Mouse (Mus musculus): Measurements from ENCODE around the gene A930033H14Rik. TPM values are rescaled to one million over a fixed set of nuclear protein-coding genes. Genes with fewer than 3 reads are reported as not detected.

Gene A930033H14Rik
- 1.8 and 1.9 TPM in 2 replicates for polyA plus RNA-seq (2014; fragmentation: Nextera tagmentation; extraction: Ambion mirVana)

DNA sequence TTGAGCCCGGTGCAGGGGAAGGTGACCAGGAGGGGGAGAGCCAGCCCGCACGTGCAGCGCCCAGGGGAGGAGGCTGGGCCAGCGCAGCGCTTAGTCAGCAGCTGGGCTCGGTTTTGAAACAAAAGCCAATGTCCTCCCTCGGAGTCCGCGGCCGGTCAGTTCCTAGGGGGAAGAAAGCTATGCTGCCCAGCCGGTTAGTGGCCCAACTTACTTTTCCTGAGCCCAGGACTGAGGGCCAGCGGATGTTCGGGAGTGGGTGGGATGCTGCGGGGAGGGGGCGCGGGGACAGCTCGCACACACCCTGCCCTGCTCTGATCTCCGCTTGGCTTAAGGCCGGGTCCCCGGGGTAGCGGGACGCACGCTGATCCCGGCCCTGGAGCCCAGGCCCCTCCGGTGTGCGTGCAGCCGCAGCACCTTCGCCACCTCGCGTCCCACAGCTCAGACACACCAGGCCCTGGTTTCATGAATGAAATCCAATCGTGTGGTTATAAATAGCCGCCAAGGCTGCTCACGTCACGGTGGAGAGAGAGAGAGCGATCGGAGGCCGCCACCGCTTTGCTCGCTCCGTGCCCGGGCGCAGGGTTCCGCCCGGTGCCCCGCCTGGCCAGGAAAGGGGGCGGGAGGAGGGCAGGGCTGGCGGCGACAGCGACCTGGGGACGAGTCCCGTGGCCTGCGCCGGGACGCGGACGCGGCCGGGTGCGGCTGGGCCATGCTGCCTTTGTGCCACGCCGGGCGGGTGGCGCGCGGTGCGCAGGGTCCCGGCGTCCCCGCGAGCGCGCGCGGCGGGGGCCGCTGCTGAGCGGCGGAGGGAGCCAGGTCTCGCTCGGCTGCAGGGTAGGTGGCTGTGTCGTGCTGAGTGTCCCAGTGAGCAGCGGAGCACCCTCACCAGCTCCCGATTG lies at the start of gene A930033H14Rik:
Gene A930033H14Rik (minus strand): TSS at position 557 of the 899 bp plus-strand sequence.
- Histone ChIP-seq H3K4me2 (peak within 1 kb of the TSS; percentile 90), H3K4me3 (ENCODE audit: low read depth, low read length) (peak within 1 kb of the TSS; percentile 61), H3K36me3 (ENCODE audit: insufficient read depth) (peaks cover 17% of the 10 kb centered on the region; the same call in 1 of the 2 replicates), H3K9ac (peak within 1 kb of the TSS; percentile 73), H3K27ac (ENCODE audit: low read depth) (peak within 1 kb of the TSS; percentile 100), H3K4me1 (ENCODE audit: insufficient read depth) (no peaks in the 10 kb centered on the region; the same call in 1 of the 2 replicates), H3K9me3 (ENCODE audit: low read depth, low read length) (no peaks in the 10 kb centered on the region), H3K27me3 (ENCODE audit: insufficient read depth, low read length) (no peaks in the 10 kb centered on the region)
- peak; percentile 12; the same call in 1 of the 2 replicates for TF ChIP-seq CTCF (IDR thresholded peaks at IDR 0.05; ENCODE audit: low read depth)
- DNase-seq (peak; percentile 90), ATAC-seq (ENCODE audit: insufficient read depth) (peak; percentile 91)
- WGBS = under 1% methylated on average over 84 of the region's 84 CpGs

- H3K4me2 ChIP-seq = no peak overlapping the region
- H3K9me3 ChIP-seq (ENCODE audit: low read depth, low read length) = no peaks in the 10 kb centered on the region
- no peaks in the 10 kb centered on the region for H3K27me3 ChIP-seq (ENCODE audit: insufficient read depth, low read length)
- no peak for TF ChIP-seq CTCF (IDR thresholded peaks at IDR 0.05; ENCODE audit: low read depth)
- no peaks in the 10 kb centered on the region for H3K36me3 ChIP-seq (ENCODE audit: insufficient read depth)
- DNase-seq (no peak), ATAC-seq (ENCODE audit: insufficient read depth) (no peak)
- H3K4me3 ChIP-seq (ENCODE audit: low read depth, low read length) = no peak overlapping the region
- WGBS = 88% methylated on average over 8 of the region's 8 CpGs
- H3K9ac ChIP-seq = no peak overlapping the region
- peaks cover 12% of the 10 kb centered on the region; the same call in 1 of the 2 replicates for H3K4me1 ChIP-seq (ENCODE audit: insufficient read depth)
- no peak overlapping the region for H3K27ac ChIP-seq (ENCODE audit: low read depth)
Observed at GRCm38 (mm10) chr10:69259929-69260328, 47.0 kb upstream of the A930033H14Rik start.

DNA sequence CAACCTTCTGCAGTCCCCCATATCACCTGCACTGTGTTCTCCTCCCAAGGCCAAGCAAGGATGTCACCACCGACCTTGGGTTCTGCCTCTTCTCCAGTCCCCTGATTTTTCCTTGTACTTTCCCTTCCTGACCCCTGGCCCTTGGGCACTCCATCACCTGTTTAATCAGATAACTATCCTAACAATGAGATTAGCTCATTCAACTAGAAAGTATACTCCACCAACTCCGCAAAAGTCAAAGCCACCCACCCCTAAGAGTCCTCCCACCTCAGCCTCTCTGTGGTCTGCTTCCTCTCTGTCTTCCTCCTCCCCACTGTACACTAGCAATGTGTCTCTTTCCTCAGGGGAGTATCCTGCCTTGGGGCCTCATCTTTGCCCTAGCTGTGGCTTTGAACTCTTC lies 46.3 kb upstream of the A930033H14Rik start:
- DNase-seq (no peak), ATAC-seq (ENCODE audit: insufficient read depth) (no peak)
- Histone ChIP-seq H3K9ac (no peak overlapping the region), H3K4me1 (ENCODE audit: insufficient read depth) (peaks cover 12% of the 10 kb centered on the region), H3K36me3 (ENCODE audit: insufficient read depth) (no peaks in the 10 kb centered on the region), H3K27ac (ENCODE audit: low read depth) (0 out of 2 replicates have a peak overlapping the region, but pooled peaks have one; percentile 56), H3K9me3 (ENCODE audit: low read depth, low read length) (no peaks in the 10 kb centered on the region), H3K27me3 (ENCODE audit: insufficient read depth, low read length) (no peaks in the 10 kb centered on the region), H3K4me2 (no peak overlapping the region), H3K4me3 (ENCODE audit: low read depth, low read length) (no peak overlapping the region)
- WGBS = 23% methylated on average over 2 of the region's 2 CpGs
- no peak for TF ChIP-seq CTCF (IDR thresholded peaks at IDR 0.05; ENCODE audit: low read depth)

GRCm38 (mm10) chr10:69258588-69258987 lies 45.7 kb upstream of the A930033H14Rik start:
- no peaks in the 10 kb centered on the region for H3K27me3 ChIP-seq (ENCODE audit: insufficient read depth, low read length)
- no peak overlapping the region for H3K4me2 ChIP-seq
- 0 out of 2 replicates have a peak overlapping the region, but pooled peaks have one; percentile 56 for H3K27ac ChIP-seq (ENCODE audit: low read depth)
- DNase-seq (peak; percentile 68), ATAC-seq (ENCODE audit: insufficient read depth) (no peak)
- peaks cover 18% of the 10 kb centered on the region for H3K4me1 ChIP-seq (ENCODE audit: insufficient read depth)
- no peak overlapping the region for H3K9ac ChIP-seq
- 47% methylated on average over 9 of the region's 9 CpGs for WGBS
- no peaks in the 10 kb centered on the region for H3K36me3 ChIP-seq (ENCODE audit: insufficient read depth)
- H3K9me3 ChIP-seq (ENCODE audit: low read depth, low read length) = no peaks in the 10 kb centered on the region
- no peak overlapping the region for H3K4me3 ChIP-seq (ENCODE audit: low read depth, low read length)
- TF ChIP-seq CTCF (IDR thresholded peaks at IDR 0.05; ENCODE audit: low read depth) = no peak

GRCm38 (mm10) chr10:69257592-69258133 lies 44.8 kb upstream of the A930033H14Rik start:
- no peaks in the 10 kb centered on the region for H3K36me3 ChIP-seq (ENCODE audit: insufficient read depth)
- DNase-seq = no peak
- H3K9ac ChIP-seq = no peak overlapping the region
- no peak for TF ChIP-seq CTCF (IDR thresholded peaks at IDR 0.05; ENCODE audit: low read depth)
- 76% methylated on average over 6 of the region's 6 CpGs for WGBS
- peaks cover 17% of the 10 kb centered on the region for H3K4me1 ChIP-seq (ENCODE audit: insufficient read depth)
- H3K27ac ChIP-seq (ENCODE audit: low read depth) = peak overlapping the region; percentile 33; the same call in 1 of the 2 replicates
- H3K4me2 ChIP-seq = no peak overlapping the region
- no peaks in the 10 kb centered on the region for H3K9me3 ChIP-seq (ENCODE audit: low read depth, low read length)
- H3K4me3 ChIP-seq (ENCODE audit: low read depth, low read length) = no peak overlapping the region
- no peaks in the 10 kb centered on the region for H3K27me3 ChIP-seq (ENCODE audit: insufficient read depth, low read length)
- no peak for ATAC-seq (ENCODE audit: insufficient read depth)

GRCm38 (mm10) chr10:69255594-69255993 lies 42.7 kb upstream of the A930033H14Rik start:
- WGBS = 54% methylated on average over 5 of the region's 5 CpGs

GRCm38 (mm10) chr10:69254390-69254847 lies 41.5 kb upstream of the A930033H14Rik start:
- H3K36me3 ChIP-seq (ENCODE audit: insufficient read depth) = peaks cover 12% of the 10 kb centered on the region; the same call in 1 of the 2 replicates
- H3K9me3 ChIP-seq (ENCODE audit: low read depth, low read length) = no peaks in the 10 kb centered on the region
- H3K4me3 ChIP-seq (ENCODE audit: low read depth, low read length) = no peak overlapping the region
- H3K27ac ChIP-seq (ENCODE audit: low read depth) = peak overlapping the region; percentile 75
- no peak for TF ChIP-seq CTCF (IDR thresholded peaks at IDR 0.05; ENCODE audit: low read depth)
- peaks cover 17% of the 10 kb centered on the region for H3K4me1 ChIP-seq (ENCODE audit: insufficient read depth)
- 15% methylated on average over 8 of the region's 8 CpGs for WGBS
- H3K4me2 ChIP-seq = no peak overlapping the region; the same call in 1 of the 2 replicates
- no peak overlapping the region for H3K9ac ChIP-seq
- DNase-seq = peak; percentile 72
- ATAC-seq (ENCODE audit: insufficient read depth) = peak; percentile 64
- H3K27me3 ChIP-seq (ENCODE audit: insufficient read depth, low read length) = no peaks in the 10 kb centered on the region

More at GRCm38 (mm10) chr10:69255594-69255993, 42.7 kb upstream of the A930033H14Rik start:
- H3K36me3 ChIP-seq (ENCODE audit: insufficient read depth) = peaks cover 7% of the 10 kb centered on the region; the same call in 1 of the 2 replicates
- no peak overlapping the region for H3K4me2 ChIP-seq
- H3K27me3 ChIP-seq (ENCODE audit: insufficient read depth, low read length) = no peaks in the 10 kb centered on the region
- TF ChIP-seq CTCF (IDR thresholded peaks at IDR 0.05; ENCODE audit: low read depth) = no peak
- no peak overlapping the region for H3K27ac ChIP-seq (ENCODE audit: low read depth)
- no peak overlapping the region for H3K9ac ChIP-seq
- no peak overlapping the region for H3K4me3 ChIP-seq (ENCODE audit: low read depth, low read length)
- peaks cover 17% of the 10 kb centered on the region for H3K4me1 ChIP-seq (ENCODE audit: insufficient read depth)
- no peak for DNase-seq
- no peak for ATAC-seq (ENCODE audit: insufficient read depth)
- H3K9me3 ChIP-seq (ENCODE audit: low read depth, low read length) = no peaks in the 10 kb centered on the region

Data from lung, embryonic 14.5 days (tissue).